Mouse (Mus musculus) liver, embryonic 14.5 days (tissue): ENCODE data around the gene Atg13. TPM values are rescaled to one million over a fixed set of nuclear protein-coding genes. Genes with fewer than 3 reads are reported as not detected.

Experiments
- ATAC-seq: fragments of 200-750 bp; cut with Nextera tagmentation; 2 replicates; pipeline ENCODE4 v1.8.0; 2017; ENCODE audit warnings: moderate number of reproducible peaks, mild to moderate bottlenecking, moderate library complexity; ENCODE audit not compliant: insufficient read depth
- DNase-seq, 3 experiments: peaks; one replicate each; pipeline ENCODE4 v3.0.0-alpha.2; 2012 to 2013; ENCODE audit warnings: low read depth in 3 of 3, low spot score in 3 of 3
- H3K27ac ChIP-seq: fragments of 300-500 bp; sonication (generic); 2 replicates; pipeline ENCODE4 v1.5.1; 2014; ENCODE audit warnings: moderate library complexity, mild to moderate bottlenecking, control low read depth, inconsistent platforms
- H3K27me3 ChIP-seq: fragments of 300-500 bp; sonication (generic); 2 replicates; pipeline ENCODE4 v1.6.1; 2014; ENCODE audit warnings: mild to moderate bottlenecking, low read length, moderate library complexity; ENCODE audit not compliant: control insufficient read depth, insufficient read depth
- H3K36me3 ChIP-seq: fragments of 300-500 bp; sonication (generic); replicated peaks from 2 replicates; pipeline ENCODE4 v1.6.1; 2014; ENCODE audit warnings: low read depth; ENCODE audit not compliant: control insufficient read depth, insufficient read depth
- H3K4me1 ChIP-seq, 2 experiments: fragments of 200-500 bp in 1 of 2; fragments of 300-500 bp in 1 of 2; sonication (generic) in 1 of 2; replicated peaks; 2 replicates each; pipeline ENCODE4 v1.6.1; 2012 to 2014; ENCODE audit warnings: antibody characterized with exemption in 1 of 2, inconsistent platforms in 1 of 2, low read length in 1 of 2; ENCODE audit not compliant: control insufficient read depth in 2 of 2, insufficient read depth in 2 of 2
- H3K4me2 ChIP-seq: fragments of 300-500 bp; sonication (generic); 2 replicates; pipeline ENCODE4 v1.6.1; 2014; ENCODE audit warnings: low read depth, mild to moderate bottlenecking, control low read depth, moderate library complexity
- H3K4me3 ChIP-seq, 2 experiments: fragments of 200-500 bp in 1 of 2; fragments of 300-500 bp in 1 of 2; sonication (generic) in 1 of 2; 2 replicates each; pipeline ENCODE4 v1.5.1; 2012 to 2014; ENCODE audit warnings: low read depth in 2 of 2, low read length in 2 of 2, mild to moderate bottlenecking in 2 of 2, control low read depth in 1 of 2, inconsistent platforms in 1 of 2, moderate library complexity in 1 of 2; ENCODE audit not compliant: insufficient read depth in 1 of 2
- H3K9ac ChIP-seq: fragments of 300-500 bp; sonication (generic); replicated peaks from 2 replicates; pipeline ENCODE4 v1.6.1; 2014; ENCODE audit warnings: mild to moderate bottlenecking, control low read depth, moderate library complexity
- H3K9me3 ChIP-seq: fragments of 300-500 bp; sonication (generic); 2 replicates; pipeline ENCODE4 v1.6.1; 2016; ENCODE audit warnings: low read length, mixed read lengths; ENCODE audit not compliant: control insufficient read depth
- CTCF ChIP-seq: IDR thresholded peaks from 2 replicates; pipeline ENCODE4 v1.5.1; 2016; ENCODE audit warnings: antibody characterized with exemption, low read depth, control low read depth
- EP300 ChIP-seq: IDR thresholded peaks from 2 replicates; pipeline ENCODE4 v1.6.1; 2016; ENCODE audit warnings: antibody characterized with exemption, low read depth
- WGBS: fragments of 180-500 bp; shearing (Covaris S2); extraction: QIAGEN DNeasy Blood & Tissue Kit; methylation state at CpG from one replicate; pipeline ENCODE4 v1.1.7; 2014; ENCODE audit not compliant: insufficient replicate concordance; 5-methylcytosine and 5-hydroxymethylcytosine counted together
- polyA plus RNA-seq, 2 experiments: library from polyadenylated mRNA; depleted of rRNA in 1 of 2; stranded (reverse) in 1 of 2; unstranded in 1 of 2; fragments of >200 nt; fragmentation: Nextera tagmentation in 1 of 2; extraction: Ambion mirVana in 1 of 2; gene quantifications; 2 replicates each; pipeline versions ENCODE4 v1.2.1 to v1.2.3; 2012 to 2014

The Atg13 gene
- polyA plus RNA-seq, 2 experiments = 7.5 to 11.3 TPM

GRCm38 (mm10) chr2:91708361-91708760, 2.0 kb downstream of the Atg13 start:
- TF ChIP-seq EP300 (no peak), CTCF (no peak)
- Histone ChIP-seq H3K9me3 (no peaks in the 10 kb centered on the region), H3K4me1 (peaks cover 5 to 6% of the 10 kb centered on the region in 2 experiments), H3K27ac (no peak overlapping the region), H3K9ac (no peak overlapping the region), H3K27me3 (no peaks in the 10 kb centered on the region), H3K4me2 (no peak overlapping the region), H3K36me3 (no peaks in the 10 kb centered on the region), H3K4me3 (no peak overlapping the region)
- 82% methylated on average over 6 of the region's 6 CpGs for WGBS
- DNase-seq (no peak), ATAC-seq (no peak)

DNA sequence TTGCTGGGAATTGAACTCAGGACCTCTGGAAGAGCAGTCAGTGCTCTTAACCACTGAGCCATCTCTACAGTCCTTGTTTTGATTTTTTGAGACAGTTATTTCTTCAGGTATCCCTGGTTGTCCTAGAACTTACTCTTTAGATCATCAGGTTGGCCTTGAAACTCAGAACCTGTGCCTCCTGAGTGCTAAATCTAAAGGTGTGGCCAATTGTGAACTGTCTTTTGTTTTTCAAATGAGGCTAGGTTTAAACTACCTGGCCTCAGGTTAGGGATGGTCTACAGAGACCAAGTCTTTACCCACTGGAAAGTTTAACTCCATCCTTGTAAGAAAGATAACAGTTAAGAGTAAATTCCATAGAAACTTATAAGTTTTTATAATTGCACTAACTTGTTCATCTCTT, 3.9 kb downstream of the Atg13 start:
- Histone ChIP-seq H3K9me3 (no peaks in the 10 kb centered on the region), H3K27ac (no peak overlapping the region), H3K36me3 (no peaks in the 10 kb centered on the region), H3K27me3 (no peaks in the 10 kb centered on the region), H3K4me1 (peaks cover 4 to 5% of the 10 kb centered on the region in 2 experiments), H3K4me3 (no peak overlapping the region), H3K4me2 (no peak overlapping the region), H3K9ac (no peak overlapping the region)
- DNase-seq = no peak
- ATAC-seq = no peak
- TF ChIP-seq CTCF = no peak
- TF ChIP-seq EP300 = no peak

DNA sequence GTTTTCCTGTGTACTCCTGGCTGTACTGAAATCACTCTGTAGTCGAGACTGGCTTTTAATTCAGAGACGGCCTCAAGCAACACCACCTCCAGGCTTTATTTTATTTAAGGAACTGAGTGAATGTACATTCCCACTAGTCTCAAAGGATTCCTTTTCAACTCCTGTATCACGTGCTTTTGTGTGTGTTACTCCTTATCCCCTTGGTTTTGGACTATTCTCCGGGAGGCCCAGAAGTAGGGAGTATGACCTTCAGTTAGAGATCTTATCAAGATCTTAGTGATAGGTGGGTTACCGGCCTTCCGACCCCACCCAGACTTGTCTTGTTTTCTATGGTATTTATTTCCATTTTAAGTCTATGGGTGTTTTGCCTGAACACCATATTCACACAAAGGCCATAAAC, 4.6 kb downstream of the Atg13 start:
- H3K27me3 ChIP-seq = no peaks in the 10 kb centered on the region
- no peak overlapping the region for H3K27ac ChIP-seq
- no peak overlapping the region for H3K4me2 ChIP-seq
- DNase-seq = no peak
- peaks cover 4 to 5% of the 10 kb centered on the region in 2 experiments for H3K4me1 ChIP-seq
- ATAC-seq = no peak
- no peaks in the 10 kb centered on the region for H3K9me3 ChIP-seq
- no peak overlapping the region for H3K9ac ChIP-seq
- no peak overlapping the region for H3K4me3 ChIP-seq
- 65% methylated on average over 6 of the region's 6 CpGs for WGBS
- TF ChIP-seq CTCF (no peak), EP300 (no peak)
- H3K36me3 ChIP-seq = no peaks in the 10 kb centered on the region

DNA sequence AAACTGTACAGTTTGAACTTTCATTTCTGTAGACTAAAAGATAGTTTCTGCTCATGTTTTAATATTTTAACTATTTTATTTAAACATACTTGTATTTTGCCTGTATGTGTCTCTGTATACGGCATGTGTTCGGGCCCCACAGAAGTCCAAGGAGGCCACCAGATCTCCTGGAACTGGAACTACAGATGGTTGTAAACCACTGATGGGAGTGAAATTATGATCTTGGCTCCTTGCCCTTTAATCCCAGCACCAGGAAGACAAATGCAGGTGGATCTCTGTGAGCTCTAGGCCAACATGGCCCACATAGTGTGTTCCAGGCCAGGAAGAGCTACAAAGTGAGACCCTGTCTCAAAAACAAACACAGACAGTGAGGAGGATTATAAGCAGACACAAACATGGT, 9.0 kb downstream of the Atg13 start:
- Histone ChIP-seq H3K4me1 (no peaks in the 10 kb centered on the region), H3K9ac (no peak overlapping the region), H3K27ac (no peak overlapping the region), H3K4me2 (no peak overlapping the region), H3K4me3 (no peak overlapping the region), H3K9me3 (no peaks in the 10 kb centered on the region), H3K36me3 (no peaks in the 10 kb centered on the region), H3K27me3 (no peaks in the 10 kb centered on the region)
- no peak for DNase-seq
- TF ChIP-seq CTCF (no peak), EP300 (no peak)
- ATAC-seq = no peak
- WGBS = 76% methylated on average over 2 of the region's 2 CpGs

DNA sequence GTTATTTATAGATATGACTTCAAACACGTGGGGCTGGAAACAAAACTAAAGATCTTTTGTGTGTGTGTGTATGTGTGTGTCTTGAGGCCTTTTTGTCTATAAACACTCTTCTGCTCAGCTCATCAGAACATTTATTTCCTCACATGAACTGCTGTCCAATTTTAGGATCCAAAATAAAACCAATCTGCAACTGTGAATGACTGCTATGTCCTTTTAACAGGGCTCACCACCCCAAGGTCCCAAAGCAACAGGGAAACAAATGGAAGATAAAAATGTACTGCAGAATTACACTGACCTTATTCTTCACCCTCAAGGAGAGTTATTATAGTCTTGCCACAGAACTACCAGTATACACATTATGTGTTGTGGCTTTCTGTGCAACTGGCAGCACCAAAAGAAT, 11.2 kb downstream of the Atg13 start:
- Histone ChIP-seq H3K4me1 (0 out of 4 replicates have a peak, but pooled peaks cover 0 to 4% of the 10 kb centered on the region in 2 experiments), H3K9me3 (no peaks in the 10 kb centered on the region), H3K27me3 (no peaks in the 10 kb centered on the region), H3K9ac (no peak overlapping the region), H3K4me3 (no peak overlapping the region), H3K27ac (no peak overlapping the region), H3K4me2 (no peak overlapping the region), H3K36me3 (no peaks in the 10 kb centered on the region)
- TF ChIP-seq EP300 (no peak), CTCF (no peak)
- DNase-seq (no peak), ATAC-seq (no peak)
- WGBS = 58% methylated on average over 1 of the region's 1 CpGs

- TF ChIP-seq EP300 = no peak
- TF ChIP-seq CTCF = no peak
- no peak for ATAC-seq
- 0 out of 4 replicates have a peak, but pooled peaks cover 0 to 4% of the 10 kb centered on the region in 2 experiments for H3K4me1 ChIP-seq
- no peak overlapping the region for H3K4me3 ChIP-seq
- H3K9ac ChIP-seq = no peak overlapping the region
- H3K27me3 ChIP-seq = no peaks in the 10 kb centered on the region
- H3K27ac ChIP-seq = no peak overlapping the region
- peak in 1 of 3 experiments; percentile 26 for DNase-seq
- no peak overlapping the region for H3K4me2 ChIP-seq
- WGBS = 76% methylated on average over 1 of the region's 1 CpGs
- no peaks in the 10 kb centered on the region; the same call in 1 of the 2 replicates for H3K36me3 ChIP-seq
- H3K9me3 ChIP-seq = no peaks in the 10 kb centered on the region
These were observed 14.2 kb downstream of the Atg13 start for GRCm38 (mm10) chr2:91696225-91696590.
